Mouse (Mus musculus) embryo, embryonic 10 days (tissue): ENCODE data around the gene Mical3.

ENCODE experiments used
- DNase-seq: peaks from one replicate; pipeline ENCODE4 v3.0.0-alpha.2; 2015; ENCODE audit warnings: low spot score

Mical3 gene

GRCm38 (mm10) chr6:120901776-120902645 is 228.8 kb downstream of the Mical3 start:
- DNase-seq: no peak

- DNase-seq: peak; percentile 82
Observed at GRCm38 (mm10) chr6:120898188-120898833, 232.5 kb downstream of the Mical3 start.

GRCm38 (mm10) chr6:120894524-120894923 is 236.3 kb downstream of the Mical3 start:
- no peak for DNase-seq

- no peak for DNase-seq
Observed at GRCm38 (mm10) chr6:120894089-120894488, 236.7 kb downstream of the Mical3 start.

GRCm38 (mm10) chr6:120886696-120887095 is 244.1 kb downstream of the Mical3 start:
- no peak for DNase-seq

- no peak for DNase-seq
Observed at GRCm38 (mm10) chr6:120884436-120884835, 246.4 kb downstream of the Mical3 start.
